Mouse (Mus musculus): ENCODE results near the gene Skida1. TPM values are rescaled to one million over a fixed set of nuclear protein-coding genes. Genes with fewer than 3 reads are reported as not detected.

Gene Skida1
- polyA plus RNA-seq, 1 experiment, result 0.55 TPM

DNA sequence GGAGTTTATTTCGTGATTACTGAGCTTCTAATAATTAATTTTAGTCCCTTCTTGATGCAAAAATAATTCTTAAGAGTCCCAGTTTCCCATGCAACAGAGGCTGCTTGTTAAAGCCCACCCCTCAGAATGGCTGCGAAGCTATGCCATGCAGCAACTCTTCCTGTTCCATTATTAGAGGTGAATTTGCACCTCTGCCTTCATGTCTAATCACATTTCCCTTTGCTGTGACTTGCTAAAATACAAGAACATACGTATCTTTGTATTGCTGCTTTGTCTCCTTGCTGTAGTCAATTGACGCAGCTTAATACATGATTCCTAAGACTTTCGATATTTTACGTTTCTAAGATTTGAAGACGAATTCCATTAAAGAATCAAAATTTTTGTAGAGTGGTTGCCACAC is 19.2 kb downstream of the Skida1 start:
- no peak overlapping the region for H3K4me3 ChIP-seq (ENCODE audit: insufficient read depth, poor library complexity, severe bottlenecking)
- H3ac ChIP-seq (ENCODE audit: control insufficient read depth, insufficient read length, low read depth), result no peak overlapping the region
- peaks cover 4% of the 10 kb centered on the region for H3K79me3 ChIP-seq (ENCODE audit: low read depth)
- TF ChIP-seq CEBPB (IDR thresholded peaks at IDR 0.05; ENCODE audit: low read depth) (no peak), MAX (IDR thresholded peaks at IDR 0.05) (no peak)
- peaks cover 7% of the 10 kb centered on the region for H3K79me2 ChIP-seq (ENCODE audit: control insufficient read depth, insufficient read depth)
- H3K27me3 ChIP-seq (ENCODE audit: control insufficient read depth, insufficient read depth, insufficient read length), result no peaks in the 10 kb centered on the region
- peaks cover 9% of the 10 kb centered on the region for H3K36me3 ChIP-seq (ENCODE audit: control insufficient read depth, insufficient read depth)

DNA sequence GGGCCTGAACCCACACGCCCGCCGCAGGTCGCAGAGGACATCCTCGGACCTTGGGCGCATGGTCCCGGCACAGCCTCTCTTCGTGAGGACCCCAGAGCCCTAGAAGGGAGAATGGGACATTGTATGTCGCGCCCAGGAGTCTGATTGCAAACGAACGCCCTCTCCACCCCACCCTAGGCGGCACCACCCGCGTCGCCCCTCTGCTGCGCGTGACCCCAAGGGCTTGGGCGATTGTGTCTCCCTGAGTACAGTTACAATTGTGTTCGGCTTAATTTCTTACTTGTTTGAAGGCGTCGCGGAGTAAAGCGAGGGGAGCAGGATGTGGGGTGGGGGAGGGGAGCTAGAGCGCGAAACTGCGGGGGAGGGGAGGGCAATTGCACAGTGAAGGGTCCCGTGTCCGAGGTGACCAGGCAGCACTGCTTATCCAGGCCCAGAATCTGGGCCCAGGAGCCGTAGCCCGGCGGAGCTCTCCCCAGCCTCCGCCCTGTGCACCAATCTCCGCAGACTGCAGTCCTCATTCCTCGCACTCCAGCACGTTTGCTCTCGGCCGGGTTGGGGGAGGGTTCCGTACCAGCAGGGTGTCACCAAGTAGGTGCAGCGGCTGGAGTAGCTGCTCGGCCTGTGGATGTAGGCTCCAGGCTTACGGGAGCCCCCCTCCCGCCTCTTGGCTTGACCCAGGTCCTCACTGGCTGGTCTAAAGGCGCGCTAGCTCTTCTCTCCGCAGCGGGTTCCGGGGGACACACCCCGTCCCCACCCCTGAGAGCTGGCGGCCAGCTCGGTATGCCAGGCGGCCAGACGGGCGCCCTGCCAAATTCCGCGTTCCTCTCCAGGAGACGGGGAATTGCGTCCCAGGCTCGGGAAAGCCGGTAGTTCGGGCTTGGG is 20.5 kb downstream of the Skida1 start:
- Histone ChIP-seq H3K36me3 (ENCODE audit: control insufficient read depth, insufficient read depth) (peaks cover 9% of the 10 kb centered on the region), H3K79me3 (ENCODE audit: low read depth) (peaks cover 4% of the 10 kb centered on the region), H3K4me3 (ENCODE audit: insufficient read depth, poor library complexity, severe bottlenecking) (peak overlapping the region; percentile 65), H3ac (ENCODE audit: control insufficient read depth, insufficient read length, low read depth) (peak overlapping the region; percentile 53), H3K27me3 (ENCODE audit: control insufficient read depth, insufficient read depth, insufficient read length) (no peaks in the 10 kb centered on the region), H3K79me2 (ENCODE audit: control insufficient read depth, insufficient read depth) (peaks cover 7% of the 10 kb centered on the region)
- no peak for TF ChIP-seq FOSL1 (IDR thresholded peaks at IDR 0.05; ENCODE audit: insufficient read depth, low read length, poor library complexity, severe bottlenecking)
- peak; percentile 60 for TF ChIP-seq MAX (IDR thresholded peaks at IDR 0.05)

- Histone ChIP-seq H3K27me3 (ENCODE audit: control insufficient read depth, insufficient read depth, insufficient read length) (no peaks in the 10 kb centered on the region), H3ac (ENCODE audit: control insufficient read depth, insufficient read length, low read depth) (peak overlapping the region; percentile 53), H3K4me3 (ENCODE audit: insufficient read depth, poor library complexity, severe bottlenecking) (peak overlapping the region; percentile 65), H3K36me3 (ENCODE audit: control insufficient read depth, insufficient read depth) (peaks cover 9% of the 10 kb centered on the region), H3K79me2 (ENCODE audit: control insufficient read depth, insufficient read depth) (peaks cover 7% of the 10 kb centered on the region), H3K79me3 (ENCODE audit: low read depth) (peaks cover 4% of the 10 kb centered on the region)
- TF ChIP-seq MYOG (IDR thresholded peaks at IDR 0.05; ENCODE audit: control insufficient read depth, extremely low read depth, insufficient read length) (no peak), MAX (IDR thresholded peaks at IDR 0.05) (peak; percentile 46), USF1 (IDR thresholded peaks at IDR 0.05; ENCODE audit: low read depth) (no peak), CTCF (IDR thresholded peaks at IDR 0.05; ENCODE audit: control insufficient read depth, insufficient read depth, insufficient read length) (peak; percentile 91)
Observed at GRCm38 (mm10) chr2:18027448-18028139, 21.3 kb downstream of the Skida1 start.

DNA sequence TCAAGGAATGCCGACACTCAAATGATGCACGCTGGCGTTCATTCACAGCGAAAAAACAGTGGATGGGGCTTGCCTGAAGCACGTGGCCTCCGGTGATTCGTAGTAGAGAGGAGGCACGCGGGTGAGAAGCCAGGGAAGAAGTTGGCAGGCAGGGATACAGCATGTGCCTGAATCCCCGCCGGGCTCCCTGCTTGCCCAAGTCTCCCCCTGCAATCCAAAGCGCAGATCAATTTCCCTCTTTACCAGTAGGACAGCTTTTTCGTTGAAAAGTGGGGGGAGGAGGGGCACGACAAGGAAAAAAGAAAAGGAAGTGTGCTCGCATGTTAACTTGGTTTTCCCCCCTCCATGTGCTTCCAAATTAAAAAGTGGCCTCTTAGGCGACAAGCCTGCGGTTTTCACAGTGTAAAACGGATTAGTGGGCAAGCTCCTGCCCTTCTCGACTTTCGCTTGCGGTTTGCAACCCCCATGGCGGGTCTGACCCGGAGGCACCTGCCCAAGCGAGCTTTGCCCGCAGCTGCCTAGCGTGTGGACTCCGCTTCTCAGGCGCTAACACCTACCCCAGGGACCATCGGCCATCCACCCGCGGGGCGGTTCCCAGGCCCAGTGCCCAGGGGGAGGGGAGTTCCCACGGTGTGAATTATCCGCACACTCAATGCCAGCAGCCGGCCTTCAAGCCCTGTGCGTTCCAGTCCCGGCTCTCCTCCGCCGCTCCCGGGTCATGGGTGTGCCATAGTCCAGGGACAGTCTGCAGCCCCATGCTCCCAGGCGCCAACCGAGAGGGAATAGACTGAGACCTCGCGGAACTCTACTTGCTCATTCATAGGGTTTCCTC is 22.5 kb downstream of the Skida1 start:
- no peak overlapping the region for H3ac ChIP-seq (ENCODE audit: control insufficient read depth, insufficient read length, low read depth)
- H3K36me3 ChIP-seq (ENCODE audit: control insufficient read depth, insufficient read depth), result peaks cover 9% of the 10 kb centered on the region
- H3K4me3 ChIP-seq (ENCODE audit: insufficient read depth, poor library complexity, severe bottlenecking), result no peak overlapping the region
- H3K79me3 ChIP-seq (ENCODE audit: low read depth), result peaks cover 4% of the 10 kb centered on the region
- TF ChIP-seq MAX (IDR thresholded peaks at IDR 0.05) (no peak), MYOG (IDR thresholded peaks at IDR 0.05; ENCODE audit: control insufficient read depth, extremely low read depth, insufficient read length) (no peak), CEBPB (IDR thresholded peaks at IDR 0.05; ENCODE audit: low read depth) (no peak), USF1 (IDR thresholded peaks at IDR 0.05; ENCODE audit: low read depth) (no peak), MYOD1 (IDR thresholded peaks at IDR 0.05; ENCODE audit: control insufficient read depth, insufficient read length, low read depth) (peak; percentile 44), CTCF (IDR thresholded peaks at IDR 0.05; ENCODE audit: control insufficient read depth, insufficient read depth, insufficient read length) (no peak)
- peaks cover 7% of the 10 kb centered on the region for H3K79me2 ChIP-seq (ENCODE audit: control insufficient read depth, insufficient read depth)
- no peaks in the 10 kb centered on the region for H3K27me3 ChIP-seq (ENCODE audit: control insufficient read depth, insufficient read depth, insufficient read length)

DNA sequence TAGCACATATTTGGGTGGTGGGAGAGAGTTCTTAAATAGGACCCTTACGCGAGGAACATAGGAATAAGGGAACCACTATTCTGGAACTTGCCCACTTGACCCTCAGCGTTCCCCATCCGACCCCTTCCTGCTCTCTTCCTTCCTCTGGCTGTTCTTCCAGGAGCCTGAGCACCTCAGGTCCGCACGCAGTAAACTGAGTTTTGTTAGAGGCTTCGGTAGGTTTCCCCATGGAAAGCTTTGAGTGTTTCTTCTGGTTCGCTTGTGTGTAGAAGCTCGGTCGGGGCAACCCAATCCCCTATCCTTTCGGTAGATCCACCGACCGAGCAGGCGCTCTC is 23.1 kb downstream of the Skida1 start:
- TF ChIP-seq FOSL1 (IDR thresholded peaks at IDR 0.05; ENCODE audit: insufficient read depth, low read length, poor library complexity, severe bottlenecking) (no peak), CEBPB (IDR thresholded peaks at IDR 0.05; ENCODE audit: low read depth) (no peak), CTCF (IDR thresholded peaks at IDR 0.05; ENCODE audit: control insufficient read depth, insufficient read depth, insufficient read length) (no peak), USF1 (IDR thresholded peaks at IDR 0.05; ENCODE audit: low read depth) (no peak), MAX (IDR thresholded peaks at IDR 0.05) (no peak), MYOG (IDR thresholded peaks at IDR 0.05; ENCODE audit: control insufficient read depth, extremely low read depth, insufficient read length) (no peak), MYOD1 (IDR thresholded peaks at IDR 0.05; ENCODE audit: control insufficient read depth, insufficient read length, low read depth) (no peak)
- no peak overlapping the region for H3K4me3 ChIP-seq (ENCODE audit: insufficient read depth, poor library complexity, severe bottlenecking)
- no peaks in the 10 kb centered on the region for H3K27me3 ChIP-seq (ENCODE audit: control insufficient read depth, insufficient read depth, insufficient read length)
- peaks cover 7% of the 10 kb centered on the region for H3K79me2 ChIP-seq (ENCODE audit: control insufficient read depth, insufficient read depth)
- H3K79me3 ChIP-seq (ENCODE audit: low read depth), result peaks cover 4% of the 10 kb centered on the region
- peaks cover 9% of the 10 kb centered on the region for H3K36me3 ChIP-seq (ENCODE audit: control insufficient read depth, insufficient read depth)
- H3ac ChIP-seq (ENCODE audit: control insufficient read depth, insufficient read length, low read depth), result no peak overlapping the region

Data from C2C12 (cell line).